Mouse (Mus musculus) hindbrain, embryonic 16.5 days (tissue): ENCODE measurements around the gene Plin3. TPM values are rescaled to one million over a fixed set of nuclear protein-coding genes. Genes with fewer than 3 reads are reported as not detected.

Source experiments
- ATAC-seq: fragments of 200-750 bp; cut with Nextera tagmentation; 2 replicates; pipeline ENCODE4 v1.8.0; 2017; ENCODE audit warnings: moderate TSS enrichment, moderate library complexity
- H3K27ac ChIP-seq: fragments of 300-500 bp; sonication (generic); 2 replicates; pipeline ENCODE4 v1.5.1; 2014; ENCODE audit warnings: low read depth, mild to moderate bottlenecking, control low read depth, low read length, moderate library complexity
- H3K27me3 ChIP-seq: fragments of 300-500 bp; sonication (generic); replicated peaks from 2 replicates; pipeline ENCODE4 v1.6.1; 2014; ENCODE audit warnings: low read length; ENCODE audit not compliant: control insufficient read depth, insufficient read depth
- H3K36me3 ChIP-seq: fragments of 300-500 bp; sonication (generic); 2 replicates; pipeline ENCODE4 v1.6.1; 2014; ENCODE audit warnings: mild to moderate bottlenecking, low read length, moderate library complexity, mixed read lengths; ENCODE audit not compliant: control insufficient read depth, insufficient read depth
- H3K4me1 ChIP-seq: fragments of 300-500 bp; sonication (generic); 2 replicates; pipeline ENCODE4 v1.6.1; 2014; ENCODE audit warnings: low read depth, low read length; ENCODE audit not compliant: control insufficient read depth, insufficient read depth
- H3K4me2 ChIP-seq: fragments of 300-500 bp; sonication (generic); 2 replicates; pipeline ENCODE4 v1.6.1; 2014; ENCODE audit warnings: mild to moderate bottlenecking, low read length, control low read depth, moderate library complexity
- H3K4me3 ChIP-seq: fragments of 300-500 bp; sonication (generic); 2 replicates; pipeline ENCODE4 v1.5.1; 2014; ENCODE audit warnings: mild to moderate bottlenecking, low read length, control low read depth, moderate library complexity
- H3K9ac ChIP-seq: fragments of 300-500 bp; sonication (generic); 2 replicates; pipeline ENCODE4 v1.6.1; 2014; ENCODE audit warnings: low read depth, mild to moderate bottlenecking, control low read depth, low read length, moderate library complexity
- H3K9me3 ChIP-seq: fragments of 300-500 bp; sonication (generic); 2 replicates; pipeline ENCODE4 v1.6.1; 2014; ENCODE audit warnings: mild to moderate bottlenecking, low read length, moderate library complexity; ENCODE audit not compliant: control insufficient read depth
- WGBS: fragments of 180-500 bp; shearing (Covaris S2); extraction: QIAGEN DNeasy Blood & Tissue Kit; methylation state at CpG from one replicate; pipeline ENCODE4 v1.1.7; 2014; 5-methylcytosine and 5-hydroxymethylcytosine counted together
- polyA plus RNA-seq: library from polyadenylated mRNA; unstranded; fragments of >200 nt; fragmentation: Nextera tagmentation; extraction: Ambion mirVana; gene quantifications from 2 replicates; pipeline ENCODE4 v1.2.1, GENCODE M21; 2015

Gene Plin3
- polyA plus RNA-seq, 1 experiment from 2014 or later = 15.5 TPM

DNA sequence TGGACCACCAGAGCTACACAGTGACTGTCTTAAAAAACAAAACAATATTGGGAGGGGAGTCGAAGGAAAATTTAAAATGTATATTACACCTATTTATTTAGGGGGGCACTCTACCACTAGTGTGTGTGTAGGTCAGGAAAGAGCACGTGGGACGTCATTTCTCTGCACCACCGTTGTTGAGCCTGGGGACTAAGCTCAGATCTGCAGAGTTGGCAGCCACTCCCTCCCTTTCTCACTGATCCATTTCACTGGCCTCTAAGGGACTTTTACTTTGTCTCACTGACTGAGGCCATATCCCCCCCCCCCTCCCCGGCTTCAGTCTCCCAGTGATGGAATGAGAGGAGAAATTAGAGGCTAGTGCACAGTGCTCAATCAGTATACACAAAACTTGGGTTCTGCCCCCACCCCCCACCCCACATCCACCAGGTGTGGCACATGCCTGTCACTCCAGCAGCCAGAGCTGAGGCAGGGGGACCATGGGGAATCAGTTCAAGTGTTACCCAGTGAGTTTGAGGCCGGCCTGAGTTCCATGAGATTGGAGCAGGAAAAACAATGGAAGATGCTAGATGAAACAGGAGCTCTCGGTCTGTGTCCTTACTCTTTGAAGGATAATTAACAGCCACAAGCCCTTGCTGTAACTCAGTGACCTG is 722 bp downstream of the Plin3 start:
- ATAC-seq = no peak

DNA sequence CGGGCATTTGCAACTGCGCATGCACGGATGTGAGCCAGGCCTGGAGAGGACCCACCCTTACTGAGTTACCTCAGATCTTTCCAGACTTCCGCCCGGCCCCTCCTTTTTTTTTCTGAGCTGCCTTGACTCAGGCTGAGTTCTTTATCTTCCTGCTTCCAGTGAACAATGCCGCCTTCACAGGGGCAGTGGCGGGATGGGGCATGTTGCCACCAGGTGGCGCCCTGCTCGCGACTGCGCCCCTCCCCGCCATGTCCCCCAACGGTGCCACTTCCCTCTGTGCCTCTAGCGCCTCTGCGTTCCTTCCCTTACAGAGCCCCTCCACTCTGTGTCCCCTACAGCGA is 1.5 kb downstream of the Plin3 start:
- Histone ChIP-seq H3K4me3 (peak overlapping the region; percentile 15), H3K9ac (peak overlapping the region; percentile 11), H3K4me2 (peak overlapping the region; percentile 47), H3K27me3 (no peaks in the 10 kb centered on the region), H3K27ac (no peak overlapping the region; the same call in 1 of the 2 replicates), H3K9me3 (no peaks in the 10 kb centered on the region), H3K4me1 (peaks cover 10% of the 10 kb centered on the region), H3K36me3 (no peaks in the 10 kb centered on the region)
- ATAC-seq = peak; percentile 85
- WGBS = 1% methylated on average over 16 of the region's 16 CpGs

More for the DNA sequence above, 722 bp downstream of the Plin3 start:
- Histone ChIP-seq H3K36me3 (no peaks in the 10 kb centered on the region), H3K4me3 (no peak overlapping the region), H3K27me3 (no peaks in the 10 kb centered on the region), H3K4me2 (no peak overlapping the region), H3K9ac (no peak overlapping the region), H3K4me1 (peaks cover 10% of the 10 kb centered on the region), H3K9me3 (no peaks in the 10 kb centered on the region), H3K27ac (no peak overlapping the region; the same call in 1 of the 2 replicates)
- WGBS = 59% methylated on average over 7 of the region's 7 CpGs

DNA sequence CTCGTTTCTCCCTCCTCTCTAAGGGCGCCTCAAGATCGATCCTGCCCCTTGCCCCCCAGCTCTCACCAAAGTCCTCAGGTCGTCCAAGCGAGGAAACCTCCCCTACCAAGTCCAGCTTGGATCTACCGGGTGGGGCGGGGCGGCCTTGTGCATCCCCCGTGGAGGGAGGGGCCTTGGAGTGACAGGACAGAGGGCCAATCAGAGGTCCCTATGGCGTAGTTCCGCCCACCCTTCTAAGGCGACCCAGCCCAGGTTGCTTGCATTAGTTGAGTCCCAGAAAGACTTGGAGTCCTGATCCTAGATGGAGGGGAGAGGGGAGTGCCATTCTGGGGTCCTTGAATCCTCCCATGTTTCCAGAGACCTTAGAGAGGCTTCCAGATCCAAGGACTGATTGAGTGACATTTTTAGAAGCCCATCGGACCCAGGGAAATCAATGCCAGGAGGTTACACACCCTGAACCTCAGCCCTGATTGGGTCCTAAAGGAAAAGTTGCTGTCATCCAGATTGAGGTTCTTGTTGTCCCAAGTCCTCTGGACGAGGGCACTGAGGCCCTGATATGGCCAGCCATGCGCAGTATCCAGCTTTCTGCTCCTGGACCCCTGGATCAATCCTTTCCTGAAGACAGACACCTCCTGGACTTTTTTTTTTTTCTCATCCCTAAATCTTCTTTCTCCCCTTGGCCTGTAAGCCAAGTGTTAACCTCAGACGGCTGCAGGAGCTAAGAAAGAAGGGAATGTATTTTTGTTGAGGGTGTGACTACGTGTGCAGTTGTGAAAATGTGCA is 2.1 kb downstream of the Plin3 start:
- Histone ChIP-seq H3K27me3 (no peaks in the 10 kb centered on the region), H3K36me3 (no peaks in the 10 kb centered on the region), H3K9me3 (no peaks in the 10 kb centered on the region), H3K4me1 (peaks cover 10% of the 10 kb centered on the region), H3K27ac (peak overlapping the region; percentile 67), H3K4me2 (peak overlapping the region; percentile 47), H3K9ac (peak overlapping the region; percentile 45), H3K4me3 (peak overlapping the region; percentile 34)
- peak; percentile 67 for ATAC-seq
- 3% methylated on average over 17 of the region's 17 CpGs for WGBS

DNA sequence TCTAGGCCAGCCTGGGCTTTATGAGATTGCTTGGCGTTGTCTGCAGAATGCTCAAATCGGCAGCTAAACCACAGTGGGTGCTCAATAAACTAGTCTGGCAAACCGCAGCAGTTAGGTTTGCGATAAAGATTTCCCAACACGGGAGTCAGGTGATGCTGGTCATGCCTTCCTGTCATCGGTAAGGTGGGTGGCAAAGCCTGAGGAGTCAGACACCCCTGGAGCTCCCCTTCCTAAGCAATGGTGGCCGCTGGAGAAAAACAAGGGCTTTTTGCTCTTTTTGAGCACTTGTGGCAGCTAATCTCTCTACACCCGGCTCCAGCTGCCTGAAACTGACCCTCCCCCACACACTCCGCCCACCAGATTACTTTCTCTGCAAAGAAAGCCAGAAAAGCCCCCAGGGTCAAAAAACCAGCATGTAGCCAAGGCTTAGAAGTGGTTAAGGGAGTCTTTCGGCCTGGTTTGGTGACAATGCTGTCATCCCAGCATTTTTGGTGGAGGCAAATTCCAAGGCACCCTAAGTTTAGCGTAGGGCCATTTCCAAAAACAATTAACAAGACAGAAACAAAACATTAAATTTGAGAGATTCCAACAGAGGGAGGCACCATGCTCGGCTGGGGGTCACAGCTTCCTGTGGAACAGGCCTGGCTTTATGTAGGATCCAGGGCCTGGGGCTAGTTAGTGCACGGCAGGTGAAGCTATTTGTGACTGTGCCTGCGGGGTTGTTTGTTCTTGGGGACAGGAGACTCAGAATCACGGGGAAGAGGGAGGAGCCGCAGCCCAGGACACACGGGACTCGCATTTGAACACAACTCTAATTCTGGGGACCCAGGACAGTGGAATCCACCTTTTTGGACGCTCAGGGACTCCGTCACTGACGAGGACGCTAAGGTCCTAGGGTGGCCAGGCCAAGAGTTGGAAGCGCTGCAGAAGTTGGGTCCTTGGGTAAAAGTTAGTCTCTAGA is 3.0 kb downstream of the Plin3 start:
- Histone ChIP-seq H3K27me3 (no peaks in the 10 kb centered on the region), H3K4me3 (peak overlapping the region; percentile 34), H3K9ac (peak overlapping the region; percentile 45; the same call in 1 of the 2 replicates), H3K27ac (peak overlapping the region; percentile 67), H3K4me1 (peaks cover 10% of the 10 kb centered on the region), H3K9me3 (no peaks in the 10 kb centered on the region), H3K4me2 (peak overlapping the region; percentile 47), H3K36me3 (no peaks in the 10 kb centered on the region)
- ATAC-seq = no peak
- WGBS = 7% methylated on average over 23 of the region's 23 CpGs

DNA sequence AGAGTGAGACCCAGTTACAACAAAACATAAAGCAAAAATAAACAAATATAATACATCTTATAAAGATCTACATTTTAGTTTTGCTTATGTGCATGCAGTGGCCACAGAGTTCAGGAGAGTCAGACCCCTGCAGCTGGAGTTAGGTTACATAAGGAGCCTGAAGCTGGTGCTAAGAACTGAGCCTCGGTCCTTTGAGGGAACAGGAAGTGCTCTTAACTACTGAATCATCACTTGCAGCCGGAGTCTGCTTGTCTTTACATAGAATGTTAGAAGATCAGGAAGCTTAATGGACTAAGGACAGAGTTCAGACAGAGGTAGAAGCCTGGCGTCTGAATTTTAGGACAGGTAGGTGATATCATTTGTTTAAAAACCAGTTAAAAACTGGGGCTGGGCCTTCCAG is 3.8 kb downstream of the Plin3 start:
- Histone ChIP-seq H3K4me2 (no peak overlapping the region; the same call in 1 of the 2 replicates), H3K27ac (no peak overlapping the region)

DNA sequence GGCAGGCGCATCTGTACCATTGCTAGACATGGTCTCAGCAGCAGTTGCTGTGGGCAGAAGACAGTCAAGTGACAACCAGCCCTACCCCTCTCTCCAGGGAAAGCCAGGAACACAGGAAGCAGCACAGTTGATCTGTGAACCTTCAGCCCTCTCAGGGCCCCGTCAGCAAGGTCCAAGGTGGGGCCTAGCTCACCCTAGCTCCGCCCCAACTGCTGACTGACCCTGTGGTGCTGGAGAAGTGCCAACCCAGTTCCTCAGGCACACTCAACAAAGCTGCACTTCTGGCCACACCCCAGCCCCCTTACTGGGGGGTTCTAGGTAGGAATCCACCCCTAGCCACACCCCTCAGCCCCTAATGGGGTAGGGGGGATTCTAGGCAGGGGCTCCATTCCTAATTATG is 4.8 kb downstream of the Plin3 start:
- ATAC-seq = no peak
- no peak overlapping the region for H3K4me2 ChIP-seq
- peaks cover 10% of the 10 kb centered on the region for H3K4me1 ChIP-seq
- no peaks in the 10 kb centered on the region for H3K27me3 ChIP-seq
- no peaks in the 10 kb centered on the region for H3K9me3 ChIP-seq
- 69% methylated on average over 3 of the region's 3 CpGs for WGBS
- no peak overlapping the region for H3K9ac ChIP-seq
- H3K4me3 ChIP-seq = no peak overlapping the region
- no peaks in the 10 kb centered on the region for H3K36me3 ChIP-seq
- H3K27ac ChIP-seq = no peak overlapping the region

More for the DNA sequence above, 3.8 kb downstream of the Plin3 start:
- Histone ChIP-seq H3K36me3 (no peaks in the 10 kb centered on the region), H3K4me3 (no peak overlapping the region), H3K9ac (no peak overlapping the region), H3K27me3 (no peaks in the 10 kb centered on the region), H3K4me1 (peaks cover 10% of the 10 kb centered on the region), H3K9me3 (no peaks in the 10 kb centered on the region)
- 62% methylated on average over 3 of the region's 3 CpGs for WGBS
- no peak for ATAC-seq

DNA sequence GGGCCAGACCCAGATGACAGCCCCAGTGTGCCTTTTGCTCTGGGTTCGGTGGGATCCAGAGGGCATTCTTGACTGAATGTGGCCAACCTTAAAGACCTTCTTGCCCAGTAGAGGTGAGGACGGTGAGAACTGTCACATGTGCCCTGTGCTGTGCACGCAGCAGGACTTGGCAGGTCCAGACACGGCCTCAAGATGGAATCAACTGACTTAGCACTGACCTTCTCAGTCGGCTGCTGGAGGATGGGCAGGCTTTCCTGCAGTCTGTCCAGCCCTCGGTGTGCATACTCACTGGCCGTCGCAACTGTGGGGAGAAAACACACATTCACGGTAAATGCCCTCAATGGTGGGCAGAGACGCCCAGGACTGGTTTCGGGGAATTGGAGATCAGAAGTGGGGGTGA is 6.7 kb downstream of the Plin3 start:
- ATAC-seq = no peak
- Histone ChIP-seq H3K36me3 (no peaks in the 10 kb centered on the region), H3K9me3 (no peaks in the 10 kb centered on the region), H3K27me3 (no peaks in the 10 kb centered on the region), H3K4me3 (no peak overlapping the region), H3K9ac (no peak overlapping the region), H3K4me1 (peaks cover 10% of the 10 kb centered on the region), H3K4me2 (no peak overlapping the region), H3K27ac (no peak overlapping the region)
- 97% methylated on average over 11 of the region's 11 CpGs for WGBS

DNA sequence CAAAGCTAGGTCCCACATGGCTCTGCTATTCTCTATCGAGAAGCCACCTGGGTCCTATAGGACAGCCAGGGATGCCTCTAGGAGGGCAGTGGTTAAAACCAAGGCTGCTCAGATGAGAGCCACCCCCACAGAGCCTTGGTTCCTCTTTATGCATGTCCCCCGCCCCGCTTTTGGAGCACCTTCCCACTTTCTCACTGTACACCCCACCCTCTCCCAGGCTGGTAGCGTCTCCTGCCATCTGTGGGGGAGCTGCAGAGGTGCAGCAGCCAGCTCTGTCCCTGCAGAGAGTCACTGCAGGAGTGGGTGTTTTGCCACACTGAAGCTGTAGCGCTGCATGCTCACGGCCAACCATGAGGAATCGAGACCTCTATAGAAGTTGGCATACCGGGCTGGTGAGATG is 9.4 kb downstream of the Plin3 start:
- Histone ChIP-seq H3K4me2 (no peak overlapping the region), H3K27me3 (no peaks in the 10 kb centered on the region), H3K36me3 (no peaks in the 10 kb centered on the region), H3K9ac (no peak overlapping the region), H3K4me3 (no peak overlapping the region), H3K4me1 (no peaks in the 10 kb centered on the region), H3K27ac (no peak overlapping the region), H3K9me3 (no peaks in the 10 kb centered on the region)
- ATAC-seq = no peak
- 93% methylated on average over 8 of the region's 8 CpGs for WGBS
